Mouse (Mus musculus): ENCODE measurements around the gene Nsl1.
A peak's percentile ranks its signal among the peaks of the same experiment; 100 is the strongest.

Nsl1 gene

DNA sequence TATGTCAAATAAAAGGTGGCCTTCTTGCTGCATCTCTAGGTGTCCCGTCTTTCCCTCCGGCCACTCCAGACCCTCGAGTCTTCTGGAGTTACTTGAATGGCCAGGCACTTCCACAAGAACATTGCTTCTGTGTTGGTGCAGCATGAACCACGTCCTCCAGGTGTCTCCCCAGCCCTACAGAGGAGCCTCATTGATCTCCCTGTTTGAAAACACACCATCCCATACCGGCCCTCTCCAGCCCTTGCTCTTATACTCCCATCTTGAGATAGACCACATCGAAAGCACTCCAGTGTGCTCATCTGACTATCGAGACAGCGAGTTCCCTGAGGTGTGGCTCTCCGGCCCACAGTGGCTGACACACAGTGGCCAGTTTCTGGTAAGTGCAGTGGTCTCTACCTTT lies 32.2 kb downstream of the Nsl1 start:
- no peak for DNase-seq (ENCODE audit: low read depth, low spot score)

DNA sequence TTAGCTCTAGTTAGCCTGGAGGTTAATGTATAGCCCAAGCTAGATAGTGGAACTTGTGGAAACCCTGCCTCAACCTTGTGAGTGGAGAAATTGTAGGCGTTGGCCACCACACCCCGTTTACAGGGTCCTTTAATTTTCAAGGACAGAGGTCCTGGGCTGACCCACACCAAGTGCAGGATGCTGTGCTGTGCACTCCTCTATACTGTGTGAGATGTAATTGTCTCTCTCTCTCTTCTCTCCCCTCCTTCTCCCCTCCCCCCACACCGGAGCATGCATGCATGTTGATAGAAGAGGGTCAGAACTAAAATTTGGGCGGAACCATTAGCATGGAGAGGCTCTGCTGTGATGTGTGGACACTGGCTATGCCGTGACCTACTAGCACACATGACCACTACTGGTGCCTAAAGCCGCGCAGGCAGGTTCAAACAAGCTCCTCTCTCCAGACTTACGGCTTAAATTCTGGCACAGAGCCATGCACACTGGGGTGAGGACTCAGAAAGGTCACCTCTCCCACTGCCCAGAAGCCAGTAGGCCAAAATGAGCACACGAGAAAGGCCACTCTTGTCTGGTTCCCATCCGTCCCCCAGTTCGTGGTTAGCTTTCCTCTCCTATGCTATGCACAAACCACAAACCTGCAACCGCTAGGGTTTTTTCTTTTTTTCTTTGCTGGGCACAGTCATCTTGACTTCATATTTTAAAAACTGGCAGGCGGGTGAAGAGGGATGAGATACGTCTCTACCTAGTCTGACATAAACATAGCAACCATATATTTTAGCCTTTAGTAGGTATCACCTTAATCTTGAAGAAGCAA lies 34.3 kb downstream of the Nsl1 start:
- no peak for DNase-seq (ENCODE audit: low read depth, low spot score)

GRCm38 (mm10) chr1:191097802-191098747 lies 35.3 kb downstream of the Nsl1 start, which contains the start of gene Batf3:
Gene Batf3, plus strand, starts transcription at chr1:191097847.
- DNase-seq (ENCODE audit: low read depth, low spot score) = no peak

DNA sequence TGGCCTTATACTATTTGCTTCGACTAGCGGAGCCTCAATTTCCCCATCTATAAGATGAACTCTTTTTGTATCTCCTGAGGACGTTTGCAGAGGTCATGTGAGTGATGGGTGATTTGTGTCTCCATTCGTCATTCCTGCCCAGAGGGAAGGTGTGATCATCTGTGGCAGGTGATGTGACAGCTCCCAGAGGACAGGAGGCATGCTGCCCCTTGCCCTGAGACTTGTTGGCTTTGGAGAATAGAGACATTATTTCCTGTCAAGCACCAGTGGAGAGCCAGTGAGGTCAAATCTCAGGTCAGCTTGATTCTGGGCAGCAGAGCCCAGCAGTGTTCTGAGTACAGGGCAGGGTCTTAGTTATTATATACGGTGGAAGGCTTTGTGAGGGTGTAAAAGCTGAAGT lies 36.3 kb downstream of the Nsl1 start:
- DNase-seq (ENCODE audit: low read depth, low spot score) = no peak

- no peak for DNase-seq (ENCODE audit: low read depth, low spot score)
Measured at GRCm38 (mm10) chr1:191099772-191100291, 37.0 kb downstream of the Nsl1 start.

- no peak for DNase-seq (ENCODE audit: low read depth, low spot score)
Measured at GRCm38 (mm10) chr1:191102730-191103370, 40.0 kb downstream of the Nsl1 start.

DNA sequence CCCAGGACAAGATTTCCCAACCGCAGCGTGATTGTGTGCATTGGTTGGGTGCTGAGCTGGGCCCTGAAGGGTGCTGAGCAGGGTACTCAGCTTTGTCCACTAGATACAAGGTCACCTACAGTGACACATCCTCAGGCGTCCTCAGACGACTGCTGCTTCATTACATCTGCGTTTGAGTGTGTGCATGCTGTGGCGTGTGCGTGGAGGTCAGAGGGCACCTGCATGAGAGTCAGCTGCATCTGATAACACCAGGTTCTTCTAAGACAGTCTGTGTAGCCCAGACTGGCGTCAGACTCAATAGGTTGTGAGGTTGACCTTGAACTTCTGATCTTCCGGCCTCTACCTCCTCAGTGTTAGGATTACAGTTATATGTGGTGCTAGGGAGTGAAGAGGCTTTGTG lies 42.4 kb downstream of the Nsl1 start:
- DNase-seq (ENCODE audit: low read depth, low spot score) = no peak

- DNase-seq (ENCODE audit: low read depth, low spot score) = no peak
Measured at GRCm38 (mm10) chr1:191107306-191107705, 44.5 kb downstream of the Nsl1 start.

- DNase-seq (ENCODE audit: low read depth, low spot score) = no peak
Measured at GRCm38 (mm10) chr1:191109907-191110306, 47.1 kb downstream of the Nsl1 start.

DNA sequence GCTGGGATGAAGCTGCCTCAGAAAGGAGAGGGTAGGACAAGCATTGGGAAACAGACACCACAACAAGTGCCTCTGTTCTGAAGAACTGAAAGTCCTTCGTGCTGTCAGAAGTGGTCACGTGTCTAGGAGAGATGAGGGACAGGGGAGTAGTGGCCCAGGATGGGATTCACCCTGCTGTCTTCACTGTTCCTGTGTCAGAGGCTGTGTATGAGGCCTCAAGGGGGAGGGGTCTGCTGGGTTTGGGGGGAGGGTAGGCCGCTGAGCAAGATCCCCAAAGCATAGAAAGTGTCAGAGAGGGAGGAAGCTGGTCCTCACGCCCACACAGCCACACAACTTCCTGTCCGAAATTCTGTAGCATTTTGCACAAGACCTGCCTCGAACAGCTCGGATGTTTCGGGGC lies 48.3 kb downstream of the Nsl1 start:
- no peak for DNase-seq (ENCODE audit: low read depth, low spot score)

DNA sequence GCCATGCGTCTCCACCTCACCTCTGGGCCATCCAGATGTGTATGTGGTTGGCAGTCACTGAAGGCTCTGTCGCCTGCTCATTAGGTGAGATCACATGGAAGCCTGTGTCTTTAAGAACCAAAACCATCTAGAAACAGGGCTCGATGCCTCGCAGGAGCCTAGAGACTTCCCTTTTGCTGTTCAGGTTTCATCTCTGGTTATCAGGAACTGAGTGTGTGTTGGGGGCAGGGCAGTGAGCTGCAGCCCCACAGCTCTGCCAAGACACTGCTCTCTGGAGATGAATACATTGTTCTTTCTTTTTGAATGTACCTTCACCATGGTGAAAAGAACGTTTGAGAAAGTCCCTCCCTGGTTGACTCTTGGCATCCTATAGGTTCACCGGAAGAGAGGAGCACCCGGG lies 52.1 kb downstream of the Nsl1 start:
- DNase-seq (ENCODE audit: low read depth, low spot score) = no peak

GRCm38 (mm10) chr1:191115514-191116238 lies 52.9 kb downstream of the Nsl1 start:
- DNase-seq (ENCODE audit: low read depth, low spot score) = no peak

GRCm38 (mm10) chr1:191122744-191123143 lies 59.9 kb downstream of the Nsl1 start:
- DNase-seq (ENCODE audit: low read depth, low spot score) = no peak

- DNase-seq (ENCODE audit: low read depth, low spot score) = no peak
Measured at GRCm38 (mm10) chr1:191123696-191124095, 60.9 kb downstream of the Nsl1 start.

- no peak for DNase-seq (ENCODE audit: low read depth, low spot score)
Measured at GRCm38 (mm10) chr1:191124288-191124687, 61.5 kb downstream of the Nsl1 start.

GRCm38 (mm10) chr1:191125811-191126638 lies 63.2 kb downstream of the Nsl1 start:
- DNase-seq (ENCODE audit: low read depth, low spot score) = peak; percentile 43

GRCm38 (mm10) chr1:191131692-191132091 lies 68.9 kb downstream of the Nsl1 start:
- DNase-seq (ENCODE audit: low read depth, low spot score) = no peak

DNA sequence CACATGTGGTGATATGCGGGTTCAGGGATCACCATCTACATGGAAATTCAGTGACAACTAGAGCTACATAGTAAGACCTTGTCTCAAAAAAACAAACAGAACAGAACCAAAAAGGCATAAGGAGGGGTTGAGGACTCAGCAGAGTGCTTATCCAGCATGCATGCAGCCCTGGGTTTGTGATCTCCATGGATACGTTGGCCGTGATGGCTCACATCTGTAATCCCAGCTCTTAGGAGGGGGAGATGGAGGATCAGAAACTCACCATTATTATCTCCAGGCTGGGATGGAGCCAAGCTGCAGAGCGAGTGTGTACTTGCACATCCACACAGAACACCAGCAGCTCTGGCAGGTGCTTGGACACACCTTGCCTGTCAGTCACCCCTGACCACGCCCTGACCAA lies 69.4 kb downstream of the Nsl1 start:
- peak; percentile 19 for DNase-seq (ENCODE audit: low read depth, low spot score)

DNA sequence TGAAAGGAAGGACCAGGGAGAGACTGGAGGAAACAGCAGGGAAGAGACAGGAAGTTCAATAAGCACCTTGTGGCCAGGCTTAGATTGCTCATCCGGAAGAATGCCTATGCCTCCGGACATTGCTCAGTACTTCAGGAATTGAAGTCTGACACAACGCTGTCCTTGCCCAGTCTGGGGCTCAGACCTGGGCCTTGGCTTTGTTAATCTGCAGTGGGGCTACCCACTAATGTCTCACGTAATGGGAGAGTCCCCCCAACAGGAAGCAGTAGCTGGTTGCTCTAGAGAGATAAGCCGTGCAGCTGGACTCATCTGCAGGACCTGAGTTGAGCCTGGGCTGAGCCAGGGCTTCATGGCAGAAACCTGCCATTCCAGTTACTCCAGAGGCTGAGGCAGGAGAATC lies 70.1 kb downstream of the Nsl1 start:
- no peak for DNase-seq (ENCODE audit: low read depth, low spot score)

- DNase-seq (ENCODE audit: low read depth, low spot score) = no peak
Measured at GRCm38 (mm10) chr1:191135406-191135805, 72.6 kb downstream of the Nsl1 start.

Data from retina, postnatal 7 days (tissue).